Mouse (Mus musculus): ENCODE results near the gene B3galt6.

GRCm38 (mm10) chr4:156031593-156032391, 39.3 kb upstream of the B3galt6 start:
- TF ChIP-seq CTCF (conservative IDR thresholded peaks at IDR 0.05; ENCODE audit: insufficient read depth, insufficient read length, low read depth, low read length) (no peak), POLR2A (IDR thresholded peaks at IDR 0.05; ENCODE audit: low read depth, low read length) (peak; percentile 10)
